Mouse (Mus musculus) ovary, postnatal 10 days (tissue): ENCODE measurements around the gene Mapre3.

Source experiments
- DNase-seq: peaks from one replicate; pipeline ENCODE4 v3.0.0; 2022; ENCODE audit warnings: low spot score

Mapre3 gene

DNA sequence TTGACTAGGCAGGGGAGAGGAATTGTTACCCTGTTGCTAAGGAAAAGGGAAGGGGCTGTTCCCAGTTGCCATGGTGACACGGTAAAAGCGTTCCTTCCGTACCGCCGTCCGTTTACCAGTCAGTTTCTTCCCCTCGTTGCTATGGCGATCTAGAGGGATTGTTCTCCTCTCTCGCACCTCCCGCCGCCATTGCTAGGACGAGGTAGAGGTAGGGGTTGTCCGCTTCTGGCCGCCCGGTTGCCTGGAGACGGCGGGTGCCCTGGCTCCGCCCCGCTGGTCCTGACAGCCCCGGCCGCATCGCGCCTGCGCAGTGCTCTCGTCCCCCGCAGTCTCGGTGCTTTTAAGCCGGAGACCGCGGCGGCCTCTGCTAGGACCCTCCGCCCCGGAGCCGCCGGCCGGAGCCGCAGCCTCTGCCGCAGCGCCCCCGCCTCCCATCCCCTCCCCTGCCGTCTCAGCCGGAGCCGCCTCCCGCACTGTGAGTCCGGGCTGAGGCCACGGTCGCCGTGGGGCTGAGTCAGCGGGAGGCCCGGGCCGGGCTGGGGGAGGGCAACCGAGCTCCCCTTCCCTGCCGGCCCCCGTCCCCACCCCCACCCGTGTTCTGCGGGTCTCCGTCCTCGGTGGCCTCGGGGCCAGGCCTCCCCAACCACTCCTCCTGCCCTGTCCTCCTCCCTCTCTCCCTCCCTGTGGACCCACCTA is at the start of gene Mapre3:
Gene Mapre3, plus strand, starts transcription at position 218 of the 696 bp plus-strand sequence.
- peak; percentile 79 for DNase-seq

- no peak for DNase-seq
These were observed 48.7 kb upstream of the Mapre3 start for GRCm38 (mm10) chr5:30765596-30766370.

GRCm38 (mm10) chr5:30768082-30768481 is 46.4 kb upstream of the Mapre3 start:
- DNase-seq, result no peak

DNA sequence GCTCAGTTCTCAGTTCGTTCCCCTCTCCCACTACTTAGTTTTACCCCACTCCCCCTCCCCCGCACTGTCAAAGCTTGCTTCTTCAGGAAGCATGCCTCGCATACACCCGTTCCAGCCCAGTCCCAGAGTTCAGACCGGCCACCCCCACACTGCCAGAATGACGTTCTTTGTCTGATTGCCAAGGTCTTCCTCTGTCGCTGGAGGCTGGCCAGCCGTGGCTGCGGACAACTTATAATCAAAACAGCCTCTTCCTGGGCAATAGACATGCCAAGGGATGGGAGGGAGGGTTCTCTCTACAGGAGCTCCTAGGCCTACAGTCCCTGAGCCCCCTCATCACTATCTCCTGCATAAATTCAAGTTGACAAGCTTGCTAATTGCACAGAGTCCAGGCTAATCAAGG is 45.8 kb upstream of the Mapre3 start:
- DNase-seq, result peak; percentile 16

- DNase-seq, result no peak
These were observed 45.4 kb upstream of the Mapre3 start for GRCm38 (mm10) chr5:30769075-30769474.

DNA sequence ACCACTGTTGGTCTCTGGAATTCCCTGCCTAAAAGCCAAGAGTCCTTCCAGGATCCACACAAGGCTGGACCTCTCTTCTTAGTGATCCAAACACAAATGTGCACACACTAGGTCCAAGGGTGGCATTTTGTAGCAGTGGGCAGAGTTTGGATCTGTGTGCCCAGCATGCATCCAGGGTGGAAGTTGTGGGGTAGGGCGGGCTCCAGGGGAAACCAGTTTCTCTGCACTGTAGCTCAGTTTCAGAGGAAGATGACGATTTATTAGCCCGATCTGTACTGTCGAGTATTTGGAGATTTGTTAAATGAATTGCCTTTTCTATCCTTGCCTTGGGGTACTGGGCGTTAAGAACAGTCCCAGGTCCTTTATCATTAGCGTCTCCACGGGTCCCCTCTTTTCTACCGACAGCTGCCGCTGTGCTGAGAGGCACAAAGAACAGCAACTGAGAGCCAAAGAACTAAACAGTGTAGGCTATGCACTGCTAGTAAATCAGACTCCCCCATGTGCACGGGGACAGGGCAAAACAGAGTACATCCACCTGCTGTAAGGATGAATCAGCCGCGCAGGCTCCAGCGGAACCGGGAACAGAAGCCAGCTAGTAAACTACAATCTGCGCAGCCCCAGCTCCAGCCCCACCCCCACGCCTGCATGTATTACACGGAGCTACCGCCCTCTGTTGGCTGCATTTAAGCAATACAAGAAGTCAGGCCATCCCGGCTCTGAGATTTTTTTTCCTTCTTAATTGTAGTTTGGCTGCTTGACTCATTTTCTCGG is 39.7 kb upstream of the Mapre3 start:
- DNase-seq, result peak; percentile 54

DNA sequence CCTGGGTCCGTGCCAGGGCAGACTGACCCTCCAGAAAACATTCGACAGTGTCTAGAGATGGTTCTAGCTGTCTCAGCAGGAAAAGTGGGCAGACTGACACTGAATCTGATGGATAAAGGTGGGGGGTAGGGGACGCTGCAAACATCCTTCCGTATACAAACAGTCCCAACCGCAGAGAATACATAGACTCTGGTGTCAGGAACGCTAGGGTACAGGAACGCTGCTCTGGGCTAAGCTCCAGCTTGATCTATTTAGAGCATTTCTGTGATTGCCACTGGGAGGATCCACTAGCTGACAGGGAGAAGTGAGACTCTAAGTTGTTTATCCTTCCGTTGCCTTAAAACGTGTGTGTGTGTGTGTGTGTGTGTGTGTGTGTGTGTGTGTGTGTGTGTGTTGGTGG is 33.7 kb upstream of the Mapre3 start:
- no peak for DNase-seq

GRCm38 (mm10) chr5:30781147-30781546 is 33.3 kb upstream of the Mapre3 start:
- no peak for DNase-seq

GRCm38 (mm10) chr5:30787381-30787780 is 27.1 kb upstream of the Mapre3 start:
- DNase-seq, result no peak

DNA sequence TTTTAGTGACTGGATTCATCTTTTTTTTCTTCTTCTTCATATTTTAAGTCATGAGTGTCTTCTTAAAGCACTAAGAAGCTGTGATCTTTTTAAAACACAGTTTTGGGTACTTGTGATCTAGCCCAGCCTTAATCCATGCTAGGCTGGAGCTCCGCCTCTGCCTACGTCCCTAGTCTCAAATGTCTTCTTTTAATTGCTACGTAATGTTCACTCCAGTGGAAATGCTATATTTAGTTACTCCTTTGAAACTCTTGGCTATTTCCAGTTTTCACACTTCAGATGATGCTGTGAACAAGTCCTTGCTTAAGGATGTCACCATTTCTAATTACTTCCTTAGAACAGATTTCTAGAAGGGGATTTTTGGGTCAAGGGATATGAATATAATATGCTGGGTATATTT is 24.4 kb upstream of the Mapre3 start:
- DNase-seq, result no peak

DNA sequence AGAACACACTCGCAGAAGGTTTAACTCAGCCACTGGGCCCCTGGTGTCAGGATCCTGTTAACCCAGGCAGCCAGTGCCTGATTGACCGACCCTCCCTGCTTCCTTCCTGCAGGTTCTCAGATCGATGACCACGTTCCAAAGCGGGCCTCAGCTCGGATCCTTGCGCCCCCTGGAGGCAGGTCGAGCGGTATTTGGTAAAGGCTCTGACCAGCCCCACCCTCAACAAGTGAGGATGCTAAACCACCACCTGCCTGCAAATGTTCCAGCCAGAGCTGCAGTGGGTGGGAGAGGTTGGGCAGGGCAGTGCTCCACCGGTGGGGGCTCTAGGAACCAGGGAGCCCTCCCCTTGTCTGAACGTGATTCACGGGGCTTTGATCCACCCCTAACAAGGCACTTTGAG is 18.3 kb upstream of the Mapre3 start:
- DNase-seq, result peak; percentile 65

DNA sequence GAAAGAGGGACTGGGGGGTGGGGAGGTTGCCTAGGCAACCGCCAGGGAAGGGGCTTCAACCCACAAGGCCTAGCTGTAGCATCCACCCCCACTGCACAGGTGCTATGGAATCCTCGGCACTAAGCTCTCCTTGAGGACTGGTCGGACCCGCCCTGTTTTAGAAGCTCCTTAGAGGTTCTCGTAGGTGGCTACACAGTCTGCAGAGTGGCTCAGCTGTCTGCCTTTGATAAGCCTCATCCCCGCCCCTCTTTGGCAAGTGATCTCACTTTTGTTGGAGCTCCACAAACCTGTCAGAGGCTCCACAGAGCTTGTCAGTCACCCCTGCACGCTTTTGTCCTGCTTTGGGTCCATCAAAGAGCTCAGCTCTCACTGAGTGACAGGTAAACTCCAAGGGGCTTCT is 17.0 kb upstream of the Mapre3 start:
- no peak for DNase-seq

- DNase-seq, result no peak
These were observed 16.5 kb upstream of the Mapre3 start for GRCm38 (mm10) chr5:30797982-30798381.

DNA sequence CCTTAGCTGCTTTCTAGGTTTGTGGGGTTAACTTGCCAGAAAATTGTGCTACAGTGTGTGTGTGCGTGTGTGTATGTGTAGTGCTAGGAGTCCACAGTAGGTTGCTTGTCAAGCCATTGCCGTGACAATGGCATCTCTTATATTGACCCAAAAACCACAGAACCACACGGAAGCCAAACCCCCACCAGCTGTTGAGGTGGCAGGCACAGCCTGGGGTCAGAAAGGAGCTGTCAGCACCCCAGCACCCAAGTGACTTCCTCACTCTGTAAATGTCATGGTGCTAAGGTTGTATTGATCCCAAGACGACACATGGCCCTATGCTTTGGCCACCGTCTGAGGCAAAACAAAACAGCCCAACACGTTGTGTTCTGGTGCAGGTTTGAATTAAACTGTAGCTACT is 15.5 kb upstream of the Mapre3 start:
- no peak for DNase-seq

DNA sequence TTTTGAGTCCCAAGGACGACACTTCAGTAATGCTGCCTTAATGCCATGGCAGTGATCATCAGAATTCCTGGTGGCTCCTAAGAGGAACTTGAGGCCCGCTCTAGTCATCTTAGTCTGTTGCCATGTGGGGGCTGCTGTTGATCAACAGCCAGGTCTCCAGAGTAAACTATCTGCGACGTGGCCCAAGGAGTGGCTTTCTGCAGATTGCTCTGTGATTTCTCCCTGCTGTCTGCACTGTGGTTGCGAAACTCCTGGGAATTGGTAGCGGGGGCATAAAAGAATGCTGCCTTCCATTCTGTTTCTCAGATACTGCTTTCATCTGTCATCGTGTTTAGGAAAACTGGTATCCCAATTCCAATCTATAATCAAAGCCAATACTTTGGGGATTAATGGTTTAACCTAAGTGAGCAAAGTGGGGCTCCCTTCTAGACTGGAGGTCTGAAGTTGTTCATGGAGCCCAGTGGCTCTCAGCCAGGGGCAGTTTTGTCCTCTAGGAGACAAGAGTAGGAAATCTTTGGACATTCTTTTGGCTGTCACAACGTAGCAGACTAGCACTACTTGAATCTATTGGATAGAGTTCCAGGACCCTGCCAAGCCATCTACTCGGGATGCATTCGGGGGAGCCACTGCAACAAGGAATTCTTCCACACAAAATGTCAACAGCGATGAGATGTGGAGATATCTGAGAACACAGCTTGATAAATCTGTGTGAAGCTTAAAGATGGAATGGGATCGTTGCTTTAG is 11.5 kb upstream of the Mapre3 start:
- DNase-seq, result no peak

DNA sequence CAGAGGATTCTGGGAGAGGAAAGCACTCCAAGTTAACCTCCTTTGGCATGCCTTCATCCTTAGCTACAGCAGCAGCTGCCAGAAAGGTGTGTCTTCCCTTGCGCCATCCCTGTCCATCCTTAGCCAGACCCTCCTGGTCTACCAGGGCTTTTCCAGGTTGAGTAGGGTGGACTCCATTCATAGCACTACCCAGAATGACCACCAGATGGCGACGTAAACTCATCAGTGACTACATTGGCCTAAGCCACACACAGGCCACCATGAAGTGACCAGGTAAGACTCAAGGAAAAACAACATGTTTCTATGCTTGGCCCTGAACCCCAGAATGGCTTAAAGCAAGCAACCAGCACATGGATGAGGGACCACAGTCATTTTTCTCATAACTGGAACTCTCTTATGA is 8.3 kb upstream of the Mapre3 start:
- DNase-seq, result peak; percentile 85

DNA sequence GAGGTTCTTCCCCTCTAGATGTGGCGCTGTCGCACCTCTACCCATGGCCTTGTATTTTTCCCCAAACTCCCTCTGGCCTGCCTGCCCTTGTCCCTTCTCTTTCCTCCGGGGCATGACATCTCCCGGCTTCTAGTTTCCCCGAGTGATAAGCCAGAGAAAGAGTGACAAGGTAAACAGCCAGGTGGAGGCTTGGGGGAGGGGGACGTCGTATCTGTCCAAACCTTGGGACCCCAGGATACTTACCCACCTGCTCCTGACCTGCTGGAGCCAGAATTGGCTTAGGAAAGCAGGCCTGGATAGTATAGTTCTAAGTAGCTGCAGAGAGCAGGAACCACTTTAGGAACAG is 652 bp downstream of the Mapre3 start:
- DNase-seq, result no peak

GRCm38 (mm10) chr5:30816261-30816791 is 1.9 kb downstream of the Mapre3 start:
- DNase-seq, result no peak

DNA sequence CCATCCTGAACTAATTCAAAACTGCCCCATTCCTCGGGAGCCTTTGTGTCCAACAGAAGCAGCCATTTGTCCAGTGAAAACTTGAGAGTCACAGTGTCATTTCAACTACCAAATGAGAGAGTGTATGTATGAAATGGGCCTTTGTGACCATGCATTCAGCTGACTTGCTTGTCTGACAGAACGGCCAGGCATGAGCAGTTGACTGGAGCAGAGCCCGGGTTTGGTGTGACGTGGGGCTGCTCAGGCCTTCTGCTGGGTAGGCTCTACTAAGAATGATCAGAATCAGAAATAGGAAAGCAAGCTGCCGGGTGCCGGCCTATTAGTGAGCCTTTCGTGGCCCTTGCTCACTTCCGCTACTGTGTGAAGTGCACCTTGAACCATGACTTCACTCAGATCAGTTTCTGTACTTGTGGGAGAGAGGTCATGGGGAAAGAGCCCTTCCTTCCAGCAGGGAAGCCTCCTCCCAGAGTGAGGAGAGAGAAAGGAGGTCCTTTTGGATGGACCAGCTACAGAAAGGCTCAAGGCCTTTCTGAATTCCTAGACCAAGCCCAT is 4.4 kb downstream of the Mapre3 start:
- no peak for DNase-seq

- DNase-seq, result no peak
These were observed 8.2 kb downstream of the Mapre3 start for GRCm38 (mm10) chr5:30822689-30823088.

- no peak for DNase-seq
These were observed 8.7 kb downstream of the Mapre3 start for GRCm38 (mm10) chr5:30823091-30823490.
